Mouse (Mus musculus) layer of hippocampus, adult 2 months (tissue): ENCODE data around the gene Itpkb. TPM values are rescaled to one million over a fixed set of nuclear protein-coding genes. Genes with fewer than 3 reads are reported as not detected.

Source experiments
- DNase-seq, 2 experiments: peaks; one replicate each; pipeline ENCODE4 v3.0.0; 2022; ENCODE audit warnings: low spot score in 2 of 2
- H3K27ac ChIP-seq: fragments of 200-600 bp; 2 replicates; pipeline ENCODE4 v1.8.1; 2022
- H3K4me3 ChIP-seq: fragments of 200-600 bp; 2 replicates; pipeline ENCODE4 v1.8.1; 2022; ENCODE audit warnings: mild to moderate bottlenecking
- CTCF ChIP-seq: fragments of 200-600 bp; conservative IDR thresholded peaks from 2 replicates; pipeline ENCODE4 v1.8.1; 2022; ENCODE audit warnings: antibody characterized with exemption, mild to moderate bottlenecking, moderate library complexity
- long read RNA-seq, 2 experiments: library from polyadenylated mRNA; stranded (forward); transcript quantifications; one replicate each; pipeline ENCODE4 v2.0.0; 2021; ENCODE audit warnings: borderline mapping rate in 2 of 2
- total RNA-seq, 2 experiments: library from RNA; stranded (reverse); gene quantifications; 2 replicates each; pipeline ENCODE4 v1.2.3; 2021

The Itpkb gene
- total RNA-seq: 10 to 100 TPM; 26.3 to 28.3 TPM
- long read RNA-seq, experiment 1, full-length matches to known transcripts: 1 of 10 reads
- long read RNA-seq, experiment 1, partial matches to known transcripts: 3 of 10 reads
- long read RNA-seq, experiment 1, other reads (novel, unspliced or antisense): 6 of 10 reads
- long read RNA-seq, experiment 2, partial matches to known transcripts: 3 of 8 reads
- long read RNA-seq, experiment 2, other reads (novel, unspliced or antisense): 5 of 8 reads

DNA sequence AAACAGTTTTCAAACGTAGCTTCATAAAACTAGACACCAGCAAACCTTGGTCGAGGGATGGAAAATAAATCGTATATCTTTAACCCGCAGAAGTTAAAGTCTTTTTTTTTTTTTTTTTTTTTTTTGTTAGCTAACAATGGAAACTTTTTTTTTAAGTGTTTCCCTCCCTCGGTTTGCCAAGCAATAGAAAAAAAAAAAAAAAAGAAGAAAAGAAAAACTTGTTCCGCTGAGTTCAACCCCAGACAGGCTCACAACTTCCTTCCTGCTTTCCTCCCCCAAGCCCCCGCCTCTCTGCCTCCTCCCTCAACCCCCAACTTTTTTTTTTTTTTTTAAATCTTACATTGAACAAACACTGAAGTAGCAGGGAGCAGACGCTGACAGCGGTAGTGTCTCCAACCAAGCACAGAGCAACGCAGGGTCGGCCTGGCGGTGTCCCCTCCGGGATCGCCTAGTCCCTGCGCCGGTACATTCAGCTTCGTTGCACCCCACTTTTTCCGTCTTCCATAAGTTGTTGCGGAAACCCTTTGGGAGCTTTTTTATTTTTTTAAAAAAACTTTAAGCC lies at the start of gene Itpkb:
TSS of gene Itpkb (plus strand) at position 341 of the 562 bp plus-strand sequence.
- TF ChIP-seq CTCF: no peak; the same call in 1 of the 2 replicates
- no peak for DNase-seq
- H3K27ac ChIP-seq: peak within 1 kb of the TSS; percentile 93
- H3K4me3 ChIP-seq: peak within 1 kb of the TSS; percentile 76

- Histone ChIP-seq H3K4me3 (no peak overlapping the region), H3K27ac (no peak overlapping the region)
- DNase-seq: no peak
- no peak for TF ChIP-seq CTCF
Observed at GRCm38 (mm10) chr1:180282581-180282980, 47.7 kb upstream of the Itpkb start.

DNA sequence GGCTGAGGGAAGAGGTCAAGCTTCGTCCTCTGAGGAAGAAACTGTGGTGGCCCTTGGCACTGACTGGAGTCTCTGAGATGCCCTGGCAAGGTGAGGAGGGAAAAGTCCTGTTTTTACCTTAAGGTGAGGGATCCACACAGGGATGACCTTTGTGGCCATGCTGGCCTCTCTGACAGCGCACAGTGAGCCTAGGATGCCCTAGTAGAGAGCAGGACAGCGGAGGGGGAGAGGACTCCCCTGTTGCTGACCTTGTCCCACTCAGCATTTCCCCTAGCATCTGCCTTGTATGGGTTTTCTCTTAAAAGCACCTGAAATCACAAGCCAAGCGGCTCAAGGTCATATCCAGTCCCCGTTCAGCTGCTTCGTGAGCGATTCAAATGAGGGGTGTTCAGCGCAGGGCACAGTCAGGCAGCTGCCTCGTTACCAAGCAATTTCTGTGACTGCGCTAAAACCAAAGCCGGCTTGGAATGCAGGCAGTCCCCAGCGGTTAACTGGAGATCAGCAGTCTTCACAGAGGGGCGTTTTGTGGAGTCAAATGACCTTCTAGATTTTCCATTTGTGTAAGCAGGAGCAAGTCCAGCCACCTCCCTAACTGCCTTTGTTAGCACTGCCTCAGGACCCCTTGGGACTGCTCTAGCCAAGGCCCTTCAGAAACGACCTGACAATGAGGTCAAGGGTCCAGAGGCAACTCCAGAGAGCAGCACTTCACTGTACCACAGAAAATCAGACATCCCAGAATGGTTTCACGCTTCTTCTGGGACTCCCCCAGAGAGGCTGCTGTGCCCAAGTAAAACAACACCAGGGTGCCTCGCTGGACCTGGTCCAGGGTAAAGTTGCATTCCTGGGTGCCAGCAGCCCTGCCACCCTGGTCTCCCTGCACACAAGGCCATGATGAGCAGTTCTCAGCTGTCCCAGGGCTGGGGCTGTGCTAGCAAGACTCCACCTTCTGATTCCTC lies 46.2 kb upstream of the Itpkb start:
- DNase-seq: peak in 1 of 2 experiments; percentile 29
- TF ChIP-seq CTCF: peak; percentile 64
- H3K27ac ChIP-seq: no peak overlapping the region
- no peak overlapping the region for H3K4me3 ChIP-seq

GRCm38 (mm10) chr1:180286081-180286831 lies 44.0 kb upstream of the Itpkb start:
- DNase-seq: no peak
- H3K4me3 ChIP-seq: no peak overlapping the region
- H3K27ac ChIP-seq: no peak overlapping the region
- TF ChIP-seq CTCF: no peak

DNA sequence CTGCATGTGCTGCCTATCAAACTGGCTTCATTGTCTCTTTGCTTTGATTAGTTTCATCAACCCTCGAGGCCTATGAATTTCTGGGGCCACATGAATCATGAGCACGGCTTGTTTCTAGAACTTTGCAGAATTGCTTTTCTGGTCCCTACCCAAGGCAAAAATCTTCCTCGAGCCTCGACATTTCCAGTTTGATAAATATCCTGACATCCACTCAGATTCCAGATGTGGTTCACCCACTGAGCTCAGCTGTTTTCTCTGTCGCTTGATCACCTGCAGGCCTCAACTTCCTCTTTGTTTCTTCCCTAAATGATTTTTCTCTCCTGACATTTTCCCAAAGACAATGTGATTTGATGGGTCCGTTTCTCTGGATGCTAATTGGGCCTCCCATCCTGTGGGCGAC lies 42.1 kb upstream of the Itpkb start:
- no peak overlapping the region for H3K27ac ChIP-seq
- no peak for TF ChIP-seq CTCF
- no peak overlapping the region for H3K4me3 ChIP-seq
- DNase-seq: no peak

DNA sequence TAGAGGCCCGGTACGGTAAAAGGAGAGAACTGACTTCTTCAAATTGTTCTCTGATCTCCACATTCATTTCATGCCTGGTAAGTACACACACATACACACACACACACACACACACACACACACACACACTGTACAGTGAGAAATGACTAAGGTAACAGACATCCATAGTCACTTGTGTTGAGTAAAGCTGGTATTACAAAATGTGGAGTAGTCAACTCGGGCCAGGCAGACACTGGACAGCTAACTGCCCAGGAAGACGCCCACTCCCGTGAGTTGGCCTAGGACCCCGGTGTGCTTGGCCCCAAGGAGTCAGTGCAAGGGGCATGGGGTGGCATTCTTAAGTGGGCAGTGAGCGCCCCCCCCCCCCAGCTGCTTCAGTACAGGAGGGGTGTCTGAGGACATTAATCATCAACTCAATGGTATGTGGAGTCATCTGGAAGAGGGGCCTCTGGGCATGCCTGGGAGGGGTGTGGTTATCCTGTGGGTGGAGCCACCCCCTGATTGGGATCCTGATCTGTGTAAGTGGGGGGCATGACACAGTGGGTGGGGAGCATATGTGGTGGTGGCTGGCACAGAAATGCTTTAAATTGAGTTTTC lies 41.3 kb upstream of the Itpkb start:
- no peak for TF ChIP-seq CTCF
- no peak for DNase-seq
- H3K4me3 ChIP-seq: no peak overlapping the region
- no peak overlapping the region for H3K27ac ChIP-seq

DNA sequence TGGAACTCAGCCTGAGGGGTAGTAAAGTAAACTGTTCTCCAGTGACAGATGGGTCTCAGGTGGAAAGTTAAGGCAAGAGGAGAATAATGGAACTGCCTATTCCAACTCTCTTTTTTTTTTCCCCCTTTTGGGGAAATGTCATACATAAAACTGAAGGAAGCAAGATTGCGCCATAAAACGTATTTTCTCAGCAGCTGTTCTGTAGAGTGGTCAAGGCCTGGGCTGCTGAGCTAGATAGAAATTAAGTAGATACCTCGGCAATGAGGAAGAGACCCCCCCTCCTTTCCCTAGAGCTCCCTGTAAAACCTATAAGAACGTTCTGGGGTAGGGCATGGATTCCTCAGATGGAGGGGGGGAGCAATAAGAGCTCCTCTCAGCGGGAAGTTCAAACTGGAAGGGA lies 40.5 kb upstream of the Itpkb start:
- no peak for DNase-seq
- Histone ChIP-seq H3K27ac (no peak overlapping the region), H3K4me3 (no peak overlapping the region)
- no peak for TF ChIP-seq CTCF

GRCm38 (mm10) chr1:180290358-180290757 lies 39.9 kb upstream of the Itpkb start:
- H3K4me3 ChIP-seq: no peak overlapping the region
- no peak for TF ChIP-seq CTCF
- no peak overlapping the region for H3K27ac ChIP-seq
- DNase-seq: no peak

GRCm38 (mm10) chr1:180296088-180296487 lies 34.2 kb upstream of the Itpkb start:
- Histone ChIP-seq H3K27ac (no peak overlapping the region), H3K4me3 (no peak overlapping the region)
- no peak for DNase-seq
- TF ChIP-seq CTCF: no peak

- Histone ChIP-seq H3K4me3 (no peak overlapping the region), H3K27ac (no peak overlapping the region)
- no peak for TF ChIP-seq CTCF
- DNase-seq: no peak
Observed at GRCm38 (mm10) chr1:180299697-180300096, 30.6 kb upstream of the Itpkb start.

GRCm38 (mm10) chr1:180300292-180300691 lies 30.0 kb upstream of the Itpkb start:
- Histone ChIP-seq H3K27ac (no peak overlapping the region), H3K4me3 (no peak overlapping the region)
- DNase-seq: no peak
- TF ChIP-seq CTCF: no peak

DNA sequence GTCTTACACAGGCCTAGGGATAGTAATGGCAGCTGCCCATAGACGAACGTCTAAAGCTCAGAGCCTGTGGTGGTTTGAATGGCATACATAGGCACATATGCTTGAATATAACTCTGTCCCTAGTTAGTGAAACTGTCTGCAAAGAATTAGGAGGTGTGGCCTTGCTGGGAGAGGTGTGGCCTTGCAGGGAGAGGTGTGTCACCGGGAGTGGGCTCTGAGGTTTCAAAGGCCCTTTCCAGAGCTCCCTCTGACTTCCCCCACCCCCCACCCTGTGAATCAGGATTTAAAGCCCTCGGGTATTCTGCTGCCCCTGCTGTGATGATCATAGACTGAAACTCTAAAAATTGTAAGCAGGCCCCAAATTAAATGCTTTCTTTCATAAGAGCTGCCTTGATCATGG lies 29.3 kb upstream of the Itpkb start:
- no peak overlapping the region for H3K27ac ChIP-seq
- no peak overlapping the region for H3K4me3 ChIP-seq
- no peak for DNase-seq
- no peak for TF ChIP-seq CTCF
